Comparison of ENCODE assay signal across 19 mouse cellular contexts in genomic region chr19:25607461-25608205, GRCm38 (mm10). TPM values are rescaled to one million over a fixed set of nuclear protein-coding genes. Genes with fewer than 3 reads are reported as not detected.
DNase-seq lines count a peak whose midpoint lies in the region; ATAC-seq lines count a peak whose summit lies in the region.
"Had no signal": no experiment of that assay in that cellular context is flagged by ENCODE, and none has a peak within 500 bp of the region (broad histone marks: within the 10 kb centered on the region; RNA-seq: fewer than 3 reads in every experiment).

No protein-coding gene starts in this region.

- no peak overlapping the region for H3K4me2 ChIP-seq in liver, embryonic 11.5 days
- peak overlapping the region; percentile 8; the same call in 1 of the 2 replicates for H3K4me2 ChIP-seq in limb, embryonic 12.5 days
- H3K4me2 ChIP-seq: heart, embryonic 12.5 days; liver, embryonic 12.5 days; lung, embryonic 15.5 days had no signal

- peaks cover 100% of the 10 kb centered on the region for H3K27me3 ChIP-seq in liver, embryonic 11.5 days (replicated peaks; ENCODE audit: control insufficient read depth, insufficient read depth, low read length)
- peaks cover 100% of the 10 kb centered on the region for H3K27me3 ChIP-seq in forebrain, embryonic 10.5 days (ENCODE audit: poor library complexity, severe bottlenecking)
- H3K27me3 ChIP-seq in limb, embryonic 12.5 days = peaks cover 93% of the 10 kb centered on the region
- H3K27me3 ChIP-seq in heart, embryonic 10.5 days (ENCODE audit: insufficient read depth, poor library complexity, severe bottlenecking) = peaks cover 98% of the 10 kb centered on the region

- DNase-seq in liver, embryonic 11.5 days (ENCODE audit: low spot score) = peak; percentile 37
- DNase-seq in liver = no peak
- DNase-seq in embryo, embryonic 11 days = peak; percentile 67
- peak; percentile 74 for DNase-seq in forebrain, embryonic 10.5 days (ENCODE audit: extremely low spot score, low spot score)
- no peak for DNase-seq in left cerebral cortex, postnatal 25 days (ENCODE audit: low spot score in 2 of 2)
- DNase-seq in layer of hippocampus, postnatal 25 days (ENCODE audit: extremely low spot score in 1 of 2, low spot score in 1 of 2) = no peak
- DNase-seq in heart, embryonic 10.5 days (ENCODE audit: low spot score) = no peak
- DNase-seq: adrenal gland, postnatal 10 days; cerebellum, adult 18-20 months; gastrocnemius, postnatal 36 days; heart, postnatal 36 days; kidney, adult 8-10 months; kidney, postnatal 25 days; spleen, adult 18-20 months; thymus, postnatal 14 days had no signal

- H3K4me1 ChIP-seq in liver, embryonic 11.5 days (replicated peaks; ENCODE audit: control insufficient read depth, insufficient read depth, low read length) = peaks cover 6% of the 10 kb centered on the region; the same call in 1 of the 2 replicates
- peaks cover 93% of the 10 kb centered on the region for H3K4me1 ChIP-seq in forebrain, embryonic 10.5 days
- H3K4me1 ChIP-seq in limb, embryonic 12.5 days (replicated peaks) = peaks cover 52% of the 10 kb centered on the region
- H3K4me1 ChIP-seq in heart, embryonic 10.5 days = peaks cover 41% of the 10 kb centered on the region

- 2% methylated on average over 21 of the region's 21 CpGs for WGBS in liver, embryonic 11.5 days
- WGBS in forebrain, embryonic 10.5 days = 0% methylated on average over 21 of the region's 21 CpGs
- WGBS in limb, embryonic 12.5 days = 0% methylated on average over 21 of the region's 21 CpGs
- 1% methylated on average over 21 of the region's 21 CpGs for WGBS in heart, embryonic 10.5 days

- H3K9ac ChIP-seq in liver, embryonic 11.5 days (ENCODE audit: low read depth, low read length) = no peak overlapping the region
- H3K9ac ChIP-seq in limb, embryonic 12.5 days (replicated peaks) = no peak overlapping the region
- H3K9ac ChIP-seq: heart, embryonic 12.5 days; liver, embryonic 12.5 days; lung, embryonic 15.5 days had no signal

- H3K36me3 ChIP-seq in liver, embryonic 11.5 days (ENCODE audit: control insufficient read depth, insufficient read depth, low read length) = no peaks in the 10 kb centered on the region
- H3K36me3 ChIP-seq in forebrain, embryonic 10.5 days (replicated peaks) = no peaks in the 10 kb centered on the region
- H3K36me3 ChIP-seq in limb, embryonic 12.5 days = no peaks in the 10 kb centered on the region
- H3K36me3 ChIP-seq in heart, embryonic 10.5 days = no peaks in the 10 kb centered on the region
- H3K36me3 ChIP-seq: heart, embryonic 12.5 days; liver, embryonic 12.5 days; lung, embryonic 15.5 days had no signal

- H3K4me3 ChIP-seq in liver, embryonic 11.5 days (ENCODE audit: low read depth, low read length) = no peak overlapping the region
- peak overlapping the region; percentile 72 for H3K4me3 ChIP-seq in forebrain, embryonic 10.5 days
- H3K4me3 ChIP-seq in limb, embryonic 12.5 days (replicated peaks) = no peak overlapping the region
- H3K4me3 ChIP-seq in heart, embryonic 10.5 days = no peak overlapping the region
- H3K4me3 ChIP-seq: heart, embryonic 12.5 days; liver, embryonic 12.5 days; lung, embryonic 15.5 days had no signal

- ATAC-seq in liver, embryonic 11.5 days (replicated peaks; ENCODE audit: low FRiP score) = no peak
- no peak for ATAC-seq in limb, embryonic 12.5 days (ENCODE audit: insufficient number of reproducible peaks, insufficient read depth, low FRiP score, low TSS enrichment, low read depth)
- ATAC-seq: liver, embryonic 12.5 days had no signal

- no peak overlapping the region for H3K27ac ChIP-seq in liver, embryonic 11.5 days (ENCODE audit: low read depth, low read length)
- peak overlapping the region; percentile 96 for H3K27ac ChIP-seq in forebrain, embryonic 10.5 days
- H3K27ac ChIP-seq in limb, embryonic 12.5 days = no peak overlapping the region
- H3K27ac ChIP-seq in heart, embryonic 10.5 days = no peak overlapping the region
- H3K27ac ChIP-seq: liver, embryonic 12.5 days; lung, embryonic 15.5 days had no signal

- intact Hi-C loops in left cerebral cortex, postnatal 25 days (cut with DNase I) = loop anchor here (2.0 to 5.0 kb wide), 3 partner anchors 65 to 710 kb away; partner anchors contain the start of genes Dmrt1 and Dmrt2

- H3K9me3 ChIP-seq in liver, embryonic 11.5 days (ENCODE audit: control insufficient read depth, low read length) = no peaks in the 10 kb centered on the region
- H3K9me3 ChIP-seq in forebrain, embryonic 10.5 days = no peaks in the 10 kb centered on the region
- no peaks in the 10 kb centered on the region for H3K9me3 ChIP-seq in limb, embryonic 12.5 days
- H3K9me3 ChIP-seq in heart, embryonic 10.5 days = no peaks in the 10 kb centered on the region
- H3K9me3 ChIP-seq: heart, embryonic 12.5 days; liver, embryonic 12.5 days; lung, embryonic 15.5 days had no signal

RNA-seq across cellular contexts. Expression of gene Dmrt3, which starts 2.5 kb away (rescaled TPM):
- polyA plus RNA-seq in liver, embryonic 11.5 days (2014; fragmentation: Nextera tagmentation; extraction: Ambion mirVana) = 0.08 TPM in 1 of 2 replicates, not detected in the other
- polyA plus RNA-seq in forebrain, embryonic 10.5 days (2016; fragmentation: Nextera tagmentation; extraction: Ambion mirVana) = 11.0 and 13.4 TPM in 2 replicates
- polyA plus RNA-seq in limb, embryonic 12.5 days (2016; fragmentation: Nextera tagmentation; extraction: Ambion mirVana) = 0.46 and 0.96 TPM in 2 replicates
- under 1 TPM in 1 of 2 experiments, not detected in 1; 0.14 TPM for total RNA-seq in left cerebral cortex, postnatal 25 days (2021)
- 1 to 10 TPM in 1 of 2 experiments, under 1 TPM in 1; 0.59 to 1.2 TPM for total RNA-seq in layer of hippocampus, postnatal 25 days (2021)
- polyA plus RNA-seq in heart, embryonic 10.5 days (2016; fragmentation: Nextera tagmentation; extraction: Ambion mirVana) = not detected in 2 replicates
- total RNA-seq: adrenal gland, postnatal 10 days; gastrocnemius, postnatal 36 days; heart, postnatal 36 days had no signal
- polyA plus RNA-seq: heart, embryonic 12.5 days; liver, embryonic 12.5 days had no signal

Comparison
In these comparisons a context has a peak if more than half of its experiments do, and no peak if none do; other contexts are left out.
1. DNase-seq: peak in liver, embryonic 11.5 days (single experiment), embryo, embryonic 11 days (single experiment) and forebrain, embryonic 10.5 days (single experiment); none in liver (single experiment), left cerebral cortex, postnatal 25 days (0 of 2), layer of hippocampus, postnatal 25 days (0 of 2) and heart, embryonic 10.5 days (single experiment).